15 mouse cellular contexts compared by ENCODE assay signal in genomic region chr15:79822265-79823199, GRCm38 (mm10). TPM values are rescaled to one million over a fixed set of nuclear protein-coding genes. Genes with fewer than 3 reads are reported as not detected.
DNase-seq lines count a peak whose midpoint lies in the region; ATAC-seq and TF ChIP-seq lines count a peak whose summit lies in the region.
"Had no signal": no experiment of that assay in that cellular context is flagged by ENCODE, and none has a peak within 500 bp of the region (broad histone marks: within the 10 kb centered on the region; RNA-seq: fewer than 3 reads in every experiment).

No protein-coding gene starts in this region.

- H3K27ac ChIP-seq in heart, embryonic 14.5 days (replicated peaks in 1 of 2; ENCODE audit: control insufficient read depth in 1 of 2, insufficient read depth in 1 of 2, low read depth in 2 of 2, low read length in 2 of 2): no peak overlapping the region
- no peak overlapping the region for H3K27ac ChIP-seq in heart, embryonic 12.5 days (ENCODE audit: poor library complexity, severe bottlenecking)
- H3K27ac ChIP-seq in midbrain, embryonic 11.5 days (ENCODE audit: low read depth, low read length): no peak overlapping the region
- no peak overlapping the region for H3K27ac ChIP-seq in midbrain, embryonic 14.5 days (replicated peaks; ENCODE audit: low read depth, low read length)
- no peak overlapping the region for H3K27ac ChIP-seq in kidney, adult 2 months (ENCODE audit: insufficient read depth, low read depth, low read length)
- H3K27ac ChIP-seq: embryonic facial prominence, embryonic 12.5 days; midbrain, embryonic 13.5 days had no signal

- no peak for TF ChIP-seq POLR2A in kidney, adult 2 months (IDR thresholded peaks at IDR 0.05; ENCODE audit: low read depth, low read length)

- peaks cover 5% of the 10 kb centered on the region; the same call in 1 of the 2 replicates for H3K9me3 ChIP-seq in heart, embryonic 14.5 days (ENCODE audit: control insufficient read depth, low read length)
- peaks cover 4% of the 10 kb centered on the region for H3K9me3 ChIP-seq in heart, embryonic 12.5 days (replicated peaks)
- H3K9me3 ChIP-seq in midbrain, embryonic 11.5 days (ENCODE audit: control insufficient read depth, low read length): no peaks in the 10 kb centered on the region
- H3K9me3 ChIP-seq in midbrain, embryonic 14.5 days (ENCODE audit: control insufficient read depth, low read length): no peaks in the 10 kb centered on the region

- H3K4me2 ChIP-seq in heart, embryonic 14.5 days (ENCODE audit: low read length): no peak overlapping the region
- no peak overlapping the region for H3K4me2 ChIP-seq in heart, embryonic 12.5 days
- H3K4me2 ChIP-seq in midbrain, embryonic 11.5 days: no peak overlapping the region
- H3K4me2 ChIP-seq in midbrain, embryonic 14.5 days (ENCODE audit: low read length): no peak overlapping the region
- H3K4me2 ChIP-seq: embryonic facial prominence, embryonic 12.5 days; midbrain, embryonic 13.5 days had no signal

- ATAC-seq in heart, embryonic 14.5 days (ENCODE audit: insufficient number of reproducible peaks, insufficient read depth, low FRiP score, low read depth): no peak; the same call in 1 of the 2 replicates
- ATAC-seq in heart, embryonic 12.5 days (ENCODE audit: insufficient number of reproducible peaks, low FRiP score): no peak
- peak; percentile 16; the same call in 1 of the 2 replicates for ATAC-seq in midbrain, embryonic 11.5 days (ENCODE audit: low FRiP score)
- no peak for ATAC-seq in midbrain, embryonic 14.5 days (ENCODE audit: low FRiP score, low TSS enrichment)
- ATAC-seq: midbrain, embryonic 13.5 days had no signal

- TF ChIP-seq CTCF in kidney, adult 2 months (conservative IDR thresholded peaks at IDR 0.05; ENCODE audit: insufficient read depth, insufficient read length, low read depth, low read length): no peak

- H3K27me3 ChIP-seq in heart, embryonic 14.5 days (ENCODE audit: control insufficient read depth, insufficient read depth, low read length): no peaks in the 10 kb centered on the region
- no peaks in the 10 kb centered on the region for H3K27me3 ChIP-seq in heart, embryonic 12.5 days (replicated peaks)
- no peaks in the 10 kb centered on the region for H3K27me3 ChIP-seq in midbrain, embryonic 11.5 days (ENCODE audit: control insufficient read depth, insufficient read depth, low read length)
- no peaks in the 10 kb centered on the region for H3K27me3 ChIP-seq in midbrain, embryonic 14.5 days (ENCODE audit: control insufficient read depth, insufficient read depth, low read length)
- no peaks in the 10 kb centered on the region for H3K27me3 ChIP-seq in kidney, adult 2 months (replicated peaks; ENCODE audit: control insufficient read depth, insufficient read depth, low read length)
- H3K27me3 ChIP-seq: embryonic facial prominence, embryonic 12.5 days; midbrain, embryonic 13.5 days had no signal

- peaks cover 4 to 18% of the 10 kb centered on the region in 2 experiments for H3K4me1 ChIP-seq in heart, embryonic 14.5 days (ENCODE audit: control insufficient read depth in 2 of 2, insufficient read depth in 2 of 2, low read length in 2 of 2)
- peaks cover 27% of the 10 kb centered on the region for H3K4me1 ChIP-seq in heart, embryonic 12.5 days (replicated peaks)
- no peaks in the 10 kb centered on the region; the same call in 1 of the 2 replicates for H3K4me1 ChIP-seq in midbrain, embryonic 11.5 days (ENCODE audit: control insufficient read depth, insufficient read depth, low read length)
- H3K4me1 ChIP-seq in midbrain, embryonic 14.5 days (ENCODE audit: control insufficient read depth, insufficient read depth, low read length): peaks cover 24% of the 10 kb centered on the region
- no peaks in the 10 kb centered on the region for H3K4me1 ChIP-seq in kidney, adult 2 months (ENCODE audit: control insufficient read depth, insufficient read depth, low read length)

- WGBS in heart, embryonic 14.5 days: 46% methylated on average over 13 of the region's 13 CpGs
- 47% methylated on average over 13 of the region's 13 CpGs for WGBS in heart, embryonic 12.5 days
- WGBS in midbrain, embryonic 11.5 days: 78% methylated on average over 13 of the region's 13 CpGs
- WGBS in midbrain, embryonic 14.5 days: 74% methylated on average over 13 of the region's 13 CpGs
- WGBS in kidney, adult 2 months: 64% methylated on average over 13 of the region's 13 CpGs

- DNase-seq in midbrain, embryonic 11.5 days (ENCODE audit: low spot score, missing footprints): no peak
- DNase-seq in midbrain, embryonic 14.5 days: no peak
- peak; percentile 65 to 73 for DNase-seq in cerebellum, postnatal 14 days
- peak; percentile 26 to 57 for DNase-seq in spleen, postnatal 36 days (ENCODE audit: low spot score in 2 of 2)
- no peak for DNase-seq in kidney, adult 2 months
- no peak for DNase-seq in layer of hippocampus, adult 8-10 months (ENCODE audit: low spot score in 2 of 2)
- DNase-seq: adrenal gland, adult 8-10 months; gastrocnemius, postnatal 10 days; right cerebral cortex, adult 18-20 months; thymus, postnatal 25 days had no signal

- H3K4me3 ChIP-seq in heart, embryonic 14.5 days (ENCODE audit: control insufficient read depth in 1 of 2, insufficient read depth in 1 of 2, low read depth in 1 of 2, low read length in 2 of 2): no peak overlapping the region
- no peak overlapping the region for H3K4me3 ChIP-seq in heart, embryonic 12.5 days
- H3K4me3 ChIP-seq in midbrain, embryonic 11.5 days (ENCODE audit: low read depth, low read length): no peak overlapping the region
- no peak overlapping the region for H3K4me3 ChIP-seq in midbrain, embryonic 14.5 days (replicated peaks; ENCODE audit: low read depth, low read length)
- H3K4me3 ChIP-seq in kidney, adult 2 months (ENCODE audit: insufficient read depth, low read depth, low read length): no peak overlapping the region
- H3K4me3 ChIP-seq: embryonic facial prominence, embryonic 12.5 days; midbrain, embryonic 13.5 days had no signal

- H3K9ac ChIP-seq in heart, embryonic 14.5 days (ENCODE audit: low read length): peak overlapping the region; percentile 25; the same call in 1 of the 2 replicates
- no peak overlapping the region for H3K9ac ChIP-seq in heart, embryonic 12.5 days
- no peak overlapping the region for H3K9ac ChIP-seq in midbrain, embryonic 11.5 days (ENCODE audit: low read length)
- H3K9ac ChIP-seq in midbrain, embryonic 14.5 days (replicated peaks; ENCODE audit: low read length): no peak overlapping the region; the same call in 1 of the 2 replicates
- H3K9ac ChIP-seq: embryonic facial prominence, embryonic 12.5 days; midbrain, embryonic 13.5 days had no signal

- peaks cover 30% of the 10 kb centered on the region for H3K36me3 ChIP-seq in heart, embryonic 14.5 days (ENCODE audit: control insufficient read depth, insufficient read depth, low read length)
- H3K36me3 ChIP-seq in heart, embryonic 12.5 days: peaks cover 27% of the 10 kb centered on the region
- H3K36me3 ChIP-seq in midbrain, embryonic 11.5 days (ENCODE audit: control insufficient read depth, insufficient read depth, low read length): peaks cover 6% of the 10 kb centered on the region; the same call in 1 of the 2 replicates
- peaks cover 29% of the 10 kb centered on the region for H3K36me3 ChIP-seq in midbrain, embryonic 14.5 days (ENCODE audit: control insufficient read depth, insufficient read depth, low read length)
- no peaks in the 10 kb centered on the region for H3K36me3 ChIP-seq in kidney, adult 2 months (ENCODE audit: control insufficient read depth, insufficient read depth, low read length)

RNA-seq across cellular contexts. Expression of gene Npcd, which starts 11.5 kb away (rescaled TPM):
- 0.54 TPM in 1 of 2 replicates, not detected in the other for polyA plus RNA-seq in heart, embryonic 14.5 days (2014; fragmentation: Nextera tagmentation; extraction: Ambion mirVana)
- polyA plus RNA-seq in heart, embryonic 12.5 days (2016; fragmentation: Nextera tagmentation; extraction: Ambion mirVana): 0.21 TPM in 1 of 2 replicates, not detected in the other
- 0.86 TPM in 1 of 2 replicates, not detected in the other for polyA plus RNA-seq in midbrain, embryonic 11.5 days (2014; fragmentation: Nextera tagmentation; extraction: Ambion mirVana)
- 0.26 TPM in 1 of 2 replicates, not detected in the other for polyA plus RNA-seq in midbrain, embryonic 14.5 days (2014; fragmentation: Nextera tagmentation; extraction: Ambion mirVana)
- 0.62 TPM in 1 of 2 replicates, not detected in the other for polyA plus RNA-seq in kidney, adult 2 months (2012; rRNA removed)
- total RNA-seq in layer of hippocampus, adult 8-10 months (2022): 10 to 100 TPM in 2 of 4 experiments, 1 to 10 TPM in 2; 2.8 to 19.9 (median 12.1) TPM
- polyA plus RNA-seq: intestine, embryonic 14.5 days had no signal

RNA-seq across cellular contexts. Expression of gene Cbx6, which starts 12.0 kb away (rescaled TPM):
- polyA plus RNA-seq in heart, embryonic 14.5 days (2014; fragmentation: Nextera tagmentation; extraction: Ambion mirVana): 23.1 and 33.0 TPM in 2 replicates
- 34.5 and 38.0 TPM in 2 replicates for polyA plus RNA-seq in heart, embryonic 12.5 days (2016; fragmentation: Nextera tagmentation; extraction: Ambion mirVana)
- 17.1 and 18.8 TPM in 2 replicates for polyA plus RNA-seq in midbrain, embryonic 11.5 days (2014; fragmentation: Nextera tagmentation; extraction: Ambion mirVana)
- 46.7 and 52.1 TPM in 2 replicates for polyA plus RNA-seq in midbrain, embryonic 14.5 days (2014; fragmentation: Nextera tagmentation; extraction: Ambion mirVana)
- 49.5 and 62.1 TPM in 2 replicates for polyA plus RNA-seq in kidney, adult 2 months (2012; rRNA removed)
- total RNA-seq in layer of hippocampus, adult 8-10 months (2022): 100 to 1,000 TPM; 261 to 307 (median 292) TPM

RNA-seq across cellular contexts. Expression of gene Nptxr, which starts 18.0 kb away (rescaled TPM):
- 0.70 and 1.3 TPM in 2 replicates for polyA plus RNA-seq in heart, embryonic 14.5 days (2014; fragmentation: Nextera tagmentation; extraction: Ambion mirVana)
- 2.6 and 2.7 TPM in 2 replicates for polyA plus RNA-seq in heart, embryonic 12.5 days (2016; fragmentation: Nextera tagmentation; extraction: Ambion mirVana)
- 1.3 and 2.1 TPM in 2 replicates for polyA plus RNA-seq in midbrain, embryonic 11.5 days (2014; fragmentation: Nextera tagmentation; extraction: Ambion mirVana)
- polyA plus RNA-seq in midbrain, embryonic 14.5 days (2014; fragmentation: Nextera tagmentation; extraction: Ambion mirVana): 17.8 and 42.5 TPM in 2 replicates
- 2.0 and 2.1 TPM in 2 replicates for polyA plus RNA-seq in kidney, adult 2 months (2012; rRNA removed)
- total RNA-seq in layer of hippocampus, adult 8-10 months (2022): 100 to 1,000 TPM; 637 to 711 (median 646) TPM

RNA-seq across cellular contexts. Expression of gene Dnal4, which starts 44.9 kb away (rescaled TPM):
- 36.0 and 40.9 TPM in 2 replicates for polyA plus RNA-seq in heart, embryonic 14.5 days (2014; fragmentation: Nextera tagmentation; extraction: Ambion mirVana)
- polyA plus RNA-seq in heart, embryonic 12.5 days (2016; fragmentation: Nextera tagmentation; extraction: Ambion mirVana): 37.1 TPM in 2 replicates
- 62.9 and 72.1 TPM in 2 replicates for polyA plus RNA-seq in midbrain, embryonic 11.5 days (2014; fragmentation: Nextera tagmentation; extraction: Ambion mirVana)
- polyA plus RNA-seq in midbrain, embryonic 14.5 days (2014; fragmentation: Nextera tagmentation; extraction: Ambion mirVana): 77.8 and 83.8 TPM in 2 replicates
- polyA plus RNA-seq in kidney, adult 2 months (2012; rRNA removed): 54.3 and 57.8 TPM in 2 replicates
- total RNA-seq in layer of hippocampus, adult 8-10 months (2022): 10 to 100 TPM; 45.6 to 58.6 (median 54.5) TPM

Comparison
In these comparisons a context has a peak if more than half of its experiments do, and no peak if none do; other contexts are left out.
1. DNase-seq: peak in cerebellum, postnatal 14 days (2 of 2) and spleen, postnatal 36 days (2 of 2); none in midbrain, embryonic 11.5 days (single experiment), midbrain, embryonic 14.5 days (single experiment), kidney, adult 2 months (single experiment) and layer of hippocampus, adult 8-10 months (0 of 2).